Mouse (Mus musculus): Measurements from ENCODE around the gene Gm26566.

The Gm26566 gene

DNA sequence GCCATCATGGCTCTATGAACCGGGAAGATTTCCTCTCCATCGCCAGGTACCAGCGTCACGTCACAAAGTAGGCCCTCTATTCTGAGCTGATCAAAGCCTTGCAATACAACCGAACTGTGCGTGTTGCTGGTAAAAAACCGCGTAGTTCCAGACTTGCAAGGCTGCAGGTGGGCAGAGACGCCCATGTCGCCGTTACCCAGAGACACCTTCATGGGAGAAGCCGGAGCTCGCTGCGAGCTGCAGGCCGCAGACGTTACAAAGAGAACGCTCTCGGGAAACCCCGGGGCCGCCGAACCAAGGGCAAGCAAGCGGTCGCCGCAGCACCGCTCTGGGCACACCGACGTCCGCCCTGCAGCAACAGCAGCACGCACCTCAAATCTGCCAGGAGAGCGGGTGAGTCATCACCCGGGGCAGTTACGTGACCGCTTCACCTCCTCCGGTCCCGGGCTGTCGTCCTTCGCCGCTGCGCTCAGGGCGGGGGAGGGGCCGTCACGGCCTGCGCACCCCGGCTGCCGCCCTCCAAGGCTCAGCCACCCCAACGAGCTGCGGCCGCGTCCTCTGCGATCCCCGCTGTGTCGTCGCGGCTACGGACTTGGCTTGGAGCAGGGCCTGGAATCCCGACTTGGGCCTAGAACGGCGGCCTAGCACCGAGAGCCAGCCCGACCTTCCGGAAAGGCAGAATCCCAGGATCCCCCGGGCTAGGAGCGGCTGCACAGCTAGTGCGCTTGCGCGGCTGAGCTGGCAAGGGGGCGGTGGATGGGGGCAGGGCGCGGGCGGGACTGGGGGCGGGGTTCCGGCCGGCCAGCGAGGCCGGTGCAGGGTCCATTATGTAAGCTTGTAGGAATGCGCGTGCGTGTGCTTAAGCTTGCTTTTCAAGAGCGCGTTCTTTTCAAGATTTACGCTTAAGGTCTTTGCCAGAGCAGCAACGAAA, at the start of gene Gm26566, which contains the start of gene Klhl9:
Gene Gm26566 (plus strand): TSS at position 15 of the 931 bp plus-strand sequence.
Gene Klhl9 (minus strand): TSS at position 675 of the 931 bp plus-strand sequence.
- in situ Hi-C loops (cut with MseI, MboI): no loop called here

- in situ Hi-C loops (cut with MseI, MboI): no loop called here
Measured at GRCm38 (mm10) chr4:88676824-88677223, 44.8 kb upstream of the Gm26566 start, which contains the start of gene Ifna16. Ifna16 (minus strand) TSS chr4:88676924.

GRCm38 (mm10) chr4:88680362-88680761, 41.2 kb upstream of the Gm26566 start:
- in situ Hi-C loops (cut with MseI, MboI): no loop called here

DNA sequence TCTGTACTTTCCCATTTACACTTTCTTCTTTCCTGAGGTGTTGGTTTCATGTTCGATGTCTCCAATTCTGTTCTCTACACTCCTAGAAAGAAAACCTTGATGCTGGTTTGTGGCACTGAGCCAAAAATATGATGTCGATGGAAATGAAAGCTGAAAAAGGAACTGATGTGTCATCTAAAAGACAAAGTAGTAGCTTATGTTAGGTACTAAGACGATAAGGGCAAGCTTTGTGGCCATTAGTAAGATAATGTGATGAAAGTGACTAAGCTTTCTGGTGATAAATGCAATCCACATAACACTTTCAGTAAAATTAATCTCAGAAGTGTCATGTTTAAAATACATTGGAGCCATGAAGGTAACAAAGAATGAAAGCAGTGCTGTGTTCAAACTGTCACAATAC, 40.3 kb upstream of the Gm26566 start:
- in situ Hi-C loops (cut with MseI, MboI): no loop called here

- in situ Hi-C loops (cut with MseI, MboI): no loop called here
Measured at GRCm38 (mm10) chr4:88683812-88684211, 37.8 kb upstream of the Gm26566 start, which contains the start of gene Ifna2. Ifna2 (minus strand) TSS chr4:88683912.

- in situ Hi-C loops (cut with MseI, MboI): no loop called here
Measured at GRCm38 (mm10) chr4:88691259-88691658, 30.3 kb upstream of the Gm26566 start, which contains the start of gene Ifnab. Ifnab (minus strand) TSS chr4:88691359.

GRCm38 (mm10) chr4:88692537-88692936, 29.1 kb upstream of the Gm26566 start:
- in situ Hi-C loops (cut with MseI, MboI): no loop called here

- in situ Hi-C loops (cut with MseI, MboI): no loop called here
Measured at GRCm38 (mm10) chr4:88693392-88693791, 28.2 kb upstream of the Gm26566 start.

GRCm38 (mm10) chr4:88696237-88696884, 25.2 kb upstream of the Gm26566 start:
- in situ Hi-C loops (cut with MseI, MboI): no loop called here

DNA sequence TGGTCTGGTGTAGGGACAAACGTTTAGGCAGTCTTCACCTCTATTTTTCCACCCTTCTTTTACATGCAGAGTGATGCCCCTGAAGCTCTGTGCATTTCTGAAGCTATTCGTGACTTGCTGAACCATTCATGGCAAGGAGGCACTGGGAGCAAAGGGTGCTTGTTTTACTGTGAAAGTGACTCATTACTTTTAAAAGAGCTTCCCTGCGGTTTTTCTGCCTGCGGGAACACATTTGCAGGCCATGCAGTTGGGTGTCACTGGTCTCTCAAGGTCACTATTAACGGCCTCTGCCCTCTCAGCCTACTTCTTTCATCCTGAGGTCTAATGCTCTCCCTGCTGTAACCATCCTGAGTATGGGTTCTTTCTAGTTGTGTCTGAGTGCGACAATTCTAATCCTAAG, 24.5 kb upstream of the Gm26566 start:
- in situ Hi-C loops (cut with MseI, MboI): no loop called here

DNA sequence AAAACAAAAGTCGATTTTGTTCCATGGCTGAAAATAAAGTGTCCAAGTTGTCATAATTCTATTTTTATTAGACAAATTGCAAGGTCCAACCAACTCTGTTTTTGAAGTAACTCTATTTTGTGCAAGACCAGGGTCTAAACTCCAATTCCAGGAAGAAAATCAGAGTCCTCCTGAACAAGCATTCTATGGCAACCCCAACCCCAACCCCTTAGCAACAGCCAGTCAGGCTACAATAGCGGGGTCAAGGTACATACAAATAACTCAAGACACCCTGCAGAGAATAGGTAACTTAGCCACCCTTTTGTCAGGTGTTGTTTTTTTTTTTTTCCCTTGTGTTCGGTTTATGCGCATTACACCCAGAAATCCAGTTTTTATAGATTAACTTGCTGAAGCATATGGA, 23.9 kb upstream of the Gm26566 start:
- in situ Hi-C loops (cut with MseI, MboI): no loop called here

- in situ Hi-C loops (cut with MseI, MboI): no loop called here
Measured at GRCm38 (mm10) chr4:88698781-88699180, 22.8 kb upstream of the Gm26566 start.

GRCm38 (mm10) chr4:88699301-88699700, 22.3 kb upstream of the Gm26566 start:
- in situ Hi-C loops (cut with MseI, MboI): no loop called here

DNA sequence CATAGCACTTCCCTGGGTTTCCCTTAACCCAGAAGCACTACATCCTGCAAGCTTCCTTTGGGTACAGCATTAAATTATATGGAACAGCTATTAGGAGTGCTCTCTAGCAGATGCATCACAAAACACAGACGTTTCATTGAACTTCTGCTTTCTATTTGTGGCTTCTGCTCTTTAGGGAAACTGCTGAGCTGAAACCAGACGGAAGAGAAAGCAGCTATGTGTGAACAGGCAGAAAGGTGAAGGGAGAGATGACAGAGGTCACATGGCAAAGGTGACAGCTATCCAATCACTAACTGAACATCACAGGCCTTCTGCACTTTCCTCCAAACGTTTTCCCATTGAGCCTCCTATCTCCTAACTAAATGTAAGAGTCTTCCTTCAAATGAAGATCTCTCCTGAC, 15.7 kb upstream of the Gm26566 start:
- in situ Hi-C loops (cut with MseI, MboI): no loop called here

- in situ Hi-C loops (cut with MseI, MboI): no loop called here
Measured at GRCm38 (mm10) chr4:88707128-88707826, 14.3 kb upstream of the Gm26566 start.

DNA sequence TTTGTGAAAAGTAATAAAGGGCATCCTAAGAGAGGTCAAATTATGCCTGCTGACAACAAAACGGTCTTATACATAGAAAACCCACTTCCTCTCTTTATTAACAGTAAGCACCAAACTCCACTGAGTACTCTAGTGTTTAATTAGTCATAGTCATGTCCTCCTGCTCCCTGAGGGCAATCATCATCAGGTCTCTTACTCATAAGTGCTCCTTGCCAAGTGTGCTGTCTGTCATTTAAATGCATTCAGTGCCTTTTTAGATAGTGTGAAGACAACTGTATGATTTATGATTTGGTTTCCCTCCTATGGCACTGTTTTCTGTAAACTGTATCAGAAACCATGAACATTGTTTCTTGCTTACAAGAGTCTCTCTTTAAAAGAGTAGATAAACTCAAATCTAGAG, 7.3 kb upstream of the Gm26566 start:
- in situ Hi-C loops (cut with MseI, MboI): no loop called here

GRCm38 (mm10) chr4:88715059-88715458, 6.5 kb upstream of the Gm26566 start:
- in situ Hi-C loops (cut with MseI, MboI): no loop called here

- in situ Hi-C loops (cut with MseI, MboI): no loop called here
Measured at GRCm38 (mm10) chr4:88718715-88719114, 2.9 kb upstream of the Gm26566 start.

GRCm38 (mm10) chr4:88723497-88724090, 2.0 kb downstream of the Gm26566 start:
- in situ Hi-C loops (cut with MseI, MboI): no loop called here

- in situ Hi-C loops (cut with MseI, MboI): no loop called here
Measured at GRCm38 (mm10) chr4:88726727-88727126, 5.1 kb downstream of the Gm26566 start.

DNA sequence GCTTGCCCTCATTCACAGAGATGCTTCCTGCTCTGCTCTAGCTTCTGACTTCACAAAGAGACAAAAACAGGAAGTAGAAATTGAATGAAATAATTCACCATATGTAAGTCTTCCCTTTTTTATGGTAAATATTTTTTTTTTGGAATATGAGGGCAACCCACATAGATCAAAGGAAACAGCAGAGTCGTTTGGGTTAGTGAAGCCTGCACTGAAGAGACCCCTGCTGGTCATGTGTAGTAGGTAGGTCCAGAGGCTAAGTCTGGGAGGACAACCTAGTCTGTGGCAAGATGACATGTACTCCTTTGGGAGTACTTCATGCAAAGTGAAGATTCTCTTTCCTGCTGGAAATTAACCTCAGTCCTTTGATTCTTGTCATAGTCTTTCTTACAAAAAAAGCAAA, 5.7 kb downstream of the Gm26566 start:
- in situ Hi-C loops (cut with MseI, MboI): no loop called here

DNA sequence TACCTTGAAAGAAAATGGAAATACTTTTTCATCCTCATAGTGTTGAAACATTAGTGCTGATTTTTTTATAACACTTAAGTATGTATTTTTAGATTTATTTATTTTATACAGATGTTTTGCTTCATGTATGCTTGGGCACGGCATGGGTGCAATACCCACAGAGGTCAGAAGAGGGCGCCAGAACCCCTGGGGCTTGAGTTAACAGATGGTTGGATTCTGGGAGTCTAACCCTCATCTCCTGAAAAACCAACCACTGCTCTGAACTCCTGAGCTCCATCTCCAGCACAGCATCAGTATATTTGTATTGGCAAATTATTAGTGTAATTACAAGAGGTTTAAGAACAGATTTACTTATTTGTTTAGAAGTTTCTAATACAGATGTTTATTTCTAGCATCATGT, 16.9 kb downstream of the Gm26566 start:
- in situ Hi-C loops (cut with MseI, MboI): no loop called here
